ENCODE assay signal across 18 mouse cellular contexts in genomic region chr6:117516906-117517305, GRCm38 (mm10).
"Had no signal": no experiment of that assay in that cellular context is flagged by ENCODE, and none has a peak within 500 bp of the region (broad histone marks: within the 10 kb centered on the region; RNA-seq: fewer than 3 reads in every experiment).

No protein-coding gene starts in this region.

- H3K4me2 ChIP-seq: liver, embryonic 15.5 days; lung, embryonic 14.5 days; midbrain, embryonic 11.5 days; midbrain, embryonic 13.5 days; midbrain, embryonic 15.5 days; neural tube, embryonic 12.5 days; stomach, embryonic 15.5 days had no signal

- ATAC-seq: liver, postnatal 0 days; lung, postnatal 0 days; midbrain, embryonic 13.5 days; midbrain, embryonic 15.5 days had no signal

- H3K4me1 ChIP-seq: liver, embryonic 15.5 days; megakaryocyte, embryonic 14.5 days; midbrain, embryonic 13.5 days; midbrain, embryonic 15.5 days; neural tube, embryonic 12.5 days; stomach, embryonic 15.5 days had no signal

- DNase-seq: liver, postnatal 0 days; lung, embryonic 14.5 days; lung, postnatal 14 days; lung, postnatal 36 days; right cerebral cortex, postnatal 14 days; thymus, adult 2 months; thymus, postnatal 25 days; thymus, postnatal 4 days had no signal

- H3K27me3 ChIP-seq: liver, embryonic 15.5 days; megakaryocyte, embryonic 14.5 days; midbrain, embryonic 13.5 days; midbrain, embryonic 15.5 days; neural tube, embryonic 12.5 days; stomach, embryonic 15.5 days had no signal

- H3K4me3 ChIP-seq: liver, embryonic 15.5 days; megakaryocyte, embryonic 14.5 days; midbrain, embryonic 13.5 days; midbrain, embryonic 15.5 days; neural tube, embryonic 12.5 days; stomach, embryonic 15.5 days had no signal

- H3K9me3 ChIP-seq: liver, embryonic 15.5 days; megakaryocyte, embryonic 14.5 days; midbrain, embryonic 13.5 days; midbrain, embryonic 15.5 days; neural tube, embryonic 12.5 days; stomach, embryonic 15.5 days had no signal

- H3K36me3 ChIP-seq: liver, embryonic 15.5 days; midbrain, embryonic 13.5 days; midbrain, embryonic 15.5 days; neural tube, embryonic 12.5 days; stomach, embryonic 15.5 days had no signal

- H3K9ac ChIP-seq: liver, embryonic 15.5 days; liver, postnatal 0 days; lung, embryonic 14.5 days; midbrain, embryonic 13.5 days; midbrain, embryonic 15.5 days; neural tube, embryonic 12.5 days; stomach, embryonic 15.5 days had no signal

- H3K27ac ChIP-seq: liver, embryonic 15.5 days; macrophage; midbrain, embryonic 13.5 days; midbrain, embryonic 15.5 days; neural tube, embryonic 12.5 days; stomach, embryonic 15.5 days; stomach, postnatal 0 days had no signal
